Mouse (Mus musculus) embryonic fibroblast, embryonic 13.5 days (primary cell): ENCODE data around the gene Macrod2.

Experiments
- CTCF ChIP-seq: IDR thresholded peaks from 2 replicates; pipeline ENCODE4 v1.5.1; 2011; ENCODE audit warnings: mild to moderate bottlenecking, control low read depth, low read length, moderate library complexity, borderline replicate concordance; ENCODE audit not compliant: insufficient read depth
- POLR2A ChIP-seq: IDR thresholded peaks from 2 replicates; pipeline ENCODE4 v1.6.1; 2011; ENCODE audit warnings: low read depth, mild to moderate bottlenecking, control low read depth, low read length, moderate library complexity

- no peak for TF ChIP-seq POLR2A
- no peak for TF ChIP-seq CTCF
These were observed 1222.6 kb downstream of the Macrod2 start for GRCm38 (mm10) chr2:141617721-141618120.
